Mouse (Mus musculus) MEL-GATA-1-ER (cell line): ENCODE data around the gene Ube2f.

Experiments
- DNase-seq: peaks from one replicate; pipeline ENCODE4 v3.0.0-alpha.2; 2012; ENCODE audit warnings: low read depth; ENCODE audit errors: extremely low read depth

Ube2f gene

GRCm38 (mm10) chr1:91249564-91250414 is at the start of gene Ube2f:
Ube2f (plus strand) TSS chr1:91250304.
- DNase-seq, result peak; percentile 99

- no peak for DNase-seq
Observed at GRCm38 (mm10) chr1:91201122-91201521, 49.0 kb upstream of the Ube2f start.

DNA sequence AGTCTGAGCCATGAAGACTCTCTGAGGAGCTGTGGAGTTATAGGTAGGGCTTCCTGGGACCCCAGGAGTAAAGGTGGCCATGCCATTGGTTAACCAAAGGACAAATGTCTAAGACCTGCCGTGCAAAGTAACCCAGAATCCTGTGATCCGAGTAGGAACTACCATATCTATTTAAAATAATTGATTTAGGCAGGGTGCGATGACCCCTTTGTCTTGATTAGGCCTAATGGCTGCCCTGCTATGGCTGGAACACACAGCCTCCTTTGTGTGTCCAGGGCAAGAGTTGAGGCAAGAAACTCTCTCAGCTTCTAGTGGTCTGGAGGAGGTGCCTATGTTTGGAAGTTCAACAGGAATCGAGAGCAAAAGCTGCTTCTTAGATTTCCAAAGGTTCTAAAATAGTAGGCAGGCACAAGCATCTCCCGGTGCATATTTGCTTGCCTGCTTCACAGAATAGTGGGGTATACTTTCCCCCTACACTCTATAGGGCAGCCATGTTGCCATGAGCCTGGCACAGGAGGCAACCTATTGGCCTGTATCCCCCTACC is 45.8 kb upstream of the Ube2f start:
- DNase-seq, result no peak

- DNase-seq, result no peak
Observed at GRCm38 (mm10) chr1:91205651-91206050, 44.5 kb upstream of the Ube2f start.

DNA sequence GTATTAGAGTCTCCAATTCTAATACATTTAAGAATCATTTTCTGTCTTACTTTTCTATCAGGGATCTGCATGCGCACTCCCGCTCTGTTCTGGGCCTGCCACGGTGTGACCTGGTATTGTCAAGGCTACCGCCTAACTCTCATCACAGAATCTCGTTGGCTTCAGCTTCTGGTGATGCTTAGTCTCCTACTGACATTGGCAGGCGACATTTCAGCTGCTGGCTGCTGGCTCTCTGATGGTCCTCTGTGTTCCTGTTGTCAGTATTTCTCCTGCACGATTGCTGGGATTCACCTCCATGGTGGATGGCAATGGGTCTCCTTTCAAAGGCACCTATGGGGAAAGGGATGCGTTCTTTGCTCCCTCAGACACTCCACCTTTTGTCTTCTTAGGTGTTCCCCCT is 43.8 kb upstream of the Ube2f start:
- no peak for DNase-seq

- no peak for DNase-seq
Observed at GRCm38 (mm10) chr1:91206873-91207272, 43.2 kb upstream of the Ube2f start.

- no peak for DNase-seq
Observed at GRCm38 (mm10) chr1:91207334-91208074, 42.6 kb upstream of the Ube2f start.

- DNase-seq, result no peak
Observed at GRCm38 (mm10) chr1:91209343-91209742, 40.8 kb upstream of the Ube2f start.

DNA sequence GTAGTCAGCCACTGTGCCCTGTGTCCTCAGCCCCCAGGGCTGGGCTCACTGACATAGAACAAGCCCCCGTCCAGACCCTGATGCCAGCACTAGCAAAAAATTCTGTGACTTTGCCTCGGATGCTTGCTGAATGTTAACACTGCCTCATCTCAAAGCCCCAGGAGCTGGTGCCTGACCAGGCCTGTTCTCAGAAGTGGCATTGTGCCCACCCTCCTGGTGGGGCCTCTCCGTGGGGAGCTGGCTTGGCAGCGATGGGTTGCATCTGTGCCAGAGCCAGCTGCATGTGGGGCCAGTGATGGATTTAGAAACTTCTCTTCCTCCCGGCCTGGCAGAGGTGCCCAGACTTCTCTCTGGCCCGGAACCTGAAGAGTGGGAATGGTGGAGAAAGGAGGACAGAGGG is 40.3 kb upstream of the Ube2f start:
- DNase-seq, result no peak

- DNase-seq, result no peak
Observed at GRCm38 (mm10) chr1:91211099-91211498, 39.0 kb upstream of the Ube2f start.

DNA sequence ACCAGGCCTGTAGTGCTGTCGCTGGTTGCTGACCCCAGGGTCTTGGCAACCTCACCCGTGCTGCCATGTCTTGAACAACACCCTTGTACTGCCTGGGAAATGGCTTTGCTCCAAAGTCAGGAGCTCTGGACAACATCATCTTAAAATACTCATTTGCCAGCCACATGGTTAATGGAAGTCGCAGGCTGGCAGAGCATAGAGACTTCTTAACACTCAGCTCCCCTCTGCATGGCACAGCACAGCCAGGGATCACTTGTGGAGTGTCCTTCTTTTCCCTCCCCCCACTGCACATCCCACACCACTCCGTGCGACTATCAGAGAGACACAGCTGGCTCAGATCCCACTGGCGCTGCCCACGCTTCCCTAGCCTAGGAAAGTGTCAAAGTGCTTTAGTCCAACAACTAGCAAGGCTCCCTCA is 38.5 kb upstream of the Ube2f start:
- no peak for DNase-seq

DNA sequence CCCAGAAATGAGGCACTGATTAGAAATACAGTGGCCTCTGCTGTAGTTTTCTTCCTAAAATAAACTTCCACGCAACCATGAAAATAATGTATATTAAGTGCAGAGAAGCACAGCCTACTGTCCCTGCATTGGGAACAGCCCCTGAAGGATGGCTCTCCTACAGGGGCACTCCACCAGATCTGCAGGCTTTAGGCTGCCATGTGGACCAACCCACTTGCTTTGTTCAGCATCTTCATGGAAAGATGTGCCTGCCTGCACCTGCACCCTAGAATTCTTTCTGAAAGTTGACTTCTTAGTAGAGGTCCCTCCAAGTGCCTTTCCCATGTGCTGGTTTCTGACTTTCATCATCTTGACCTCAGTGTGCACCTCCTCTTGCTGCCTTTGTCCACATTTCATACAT is 34.8 kb upstream of the Ube2f start:
- no peak for DNase-seq

GRCm38 (mm10) chr1:91215981-91216380 is 34.1 kb upstream of the Ube2f start:
- DNase-seq, result no peak

DNA sequence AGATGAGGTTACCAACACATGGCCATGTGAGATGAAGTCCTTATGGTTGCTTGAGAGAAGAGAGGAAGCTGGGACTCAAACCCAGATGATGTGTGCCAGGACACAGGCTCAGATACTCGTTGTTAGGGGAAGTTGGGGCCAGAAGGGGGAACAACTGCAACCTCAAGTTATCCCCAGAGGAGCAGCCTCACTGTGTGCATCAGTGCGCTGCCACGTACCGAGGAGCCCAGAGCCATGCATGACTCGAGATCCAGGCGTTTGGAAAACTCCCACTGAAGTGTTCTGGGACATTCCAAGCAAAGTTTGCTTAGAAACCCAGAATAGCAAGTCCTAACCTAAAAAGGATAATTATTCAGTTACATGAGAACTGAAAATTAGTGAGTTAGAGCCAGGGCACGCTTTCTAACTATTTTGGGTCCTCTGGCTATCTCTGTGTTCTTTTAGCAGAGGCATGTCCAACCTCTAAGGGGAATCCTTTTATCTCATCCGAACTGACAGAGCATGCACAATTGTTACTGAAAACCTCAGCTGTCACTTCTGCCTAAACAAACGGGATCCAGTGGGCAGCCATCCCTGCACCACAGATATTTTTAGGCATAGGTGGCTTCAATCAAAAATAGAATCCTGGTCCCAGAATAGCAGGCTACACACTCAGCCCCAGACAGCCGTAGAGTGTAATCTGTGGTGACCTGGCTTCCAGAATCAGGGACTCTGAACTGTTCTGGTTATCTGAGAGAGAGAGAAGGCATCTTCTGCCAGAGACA is 33.4 kb upstream of the Ube2f start:
- DNase-seq, result peak; percentile 84

GRCm38 (mm10) chr1:91219641-91220321 is 30.3 kb upstream of the Ube2f start:
- no peak for DNase-seq

GRCm38 (mm10) chr1:91220322-91220672 is 29.8 kb upstream of the Ube2f start:
- DNase-seq, result no peak

GRCm38 (mm10) chr1:91226562-91226961 is 23.5 kb upstream of the Ube2f start:
- no peak for DNase-seq

DNA sequence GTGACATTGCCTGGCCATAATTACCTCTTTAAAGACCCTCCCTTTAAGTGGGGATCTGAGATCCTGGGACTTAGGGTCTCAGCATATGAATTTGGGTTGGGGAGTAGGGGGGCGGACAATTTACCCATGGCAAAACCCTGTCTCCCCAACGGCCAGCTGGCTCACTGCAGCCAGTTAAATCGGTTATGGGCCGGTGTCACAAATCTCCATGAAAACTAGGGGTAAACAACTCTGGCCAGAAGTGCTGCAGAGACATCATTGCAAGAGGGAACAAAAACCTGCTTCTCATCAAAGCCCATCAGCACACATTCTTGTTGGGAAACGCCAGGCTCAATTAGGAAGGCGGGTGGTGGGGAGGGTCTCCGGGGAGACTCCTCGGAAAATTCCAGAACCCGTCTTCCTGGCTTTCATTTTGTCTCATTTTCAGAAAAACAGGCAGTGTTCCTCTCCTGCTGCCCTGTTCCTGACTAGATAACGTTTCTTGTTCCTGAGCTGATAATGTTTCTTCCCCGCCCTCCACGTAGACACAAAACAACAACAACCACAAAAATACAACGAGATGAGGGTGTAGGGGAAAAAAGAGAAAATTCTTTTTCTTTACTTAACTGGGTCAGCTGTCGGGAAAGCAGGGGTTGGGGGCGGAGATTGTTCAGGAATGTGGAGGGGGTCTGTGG is 22.6 kb upstream of the Ube2f start:
- DNase-seq, result no peak

- no peak for DNase-seq
Observed at GRCm38 (mm10) chr1:91231142-91231541, 19.0 kb upstream of the Ube2f start.

GRCm38 (mm10) chr1:91231896-91232295 is 18.2 kb upstream of the Ube2f start:
- no peak for DNase-seq

GRCm38 (mm10) chr1:91235395-91235794 is 14.7 kb upstream of the Ube2f start:
- DNase-seq, result peak; percentile 74
